Mouse (Mus musculus) regulatory T cell (primary cell): ENCODE results near the gene Gad2.

Source experiments
- in situ Hi-C: fragments of 300-600 bp; cut with MboI, MseI; formaldehyde crosslinking; loops from one replicate; pipeline ENCODE4 v1.15.1; 2025; ENCODE audit warnings: high pct_unique_total_duplicates

Gad2 gene

DNA sequence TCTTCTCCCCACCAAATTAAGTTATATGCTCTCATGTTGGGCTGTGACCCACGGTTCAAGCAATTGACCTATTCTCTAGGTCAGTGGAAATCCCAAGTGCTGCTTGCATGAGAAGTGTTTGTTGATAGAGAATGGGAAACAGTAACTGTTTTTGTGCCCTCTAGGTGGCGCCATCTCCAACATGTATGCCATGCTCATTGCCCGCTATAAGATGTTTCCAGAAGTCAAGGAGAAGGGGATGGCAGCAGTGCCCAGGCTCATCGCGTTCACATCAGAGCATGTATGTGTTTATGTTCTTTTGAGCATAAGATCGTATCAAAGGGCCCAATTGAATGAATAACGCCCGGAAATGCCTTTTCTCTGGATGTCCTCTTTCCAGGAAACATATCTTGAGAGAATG lies 12.8 kb downstream of the Gad2 start:
- in situ Hi-C loops, result no loop called here

DNA sequence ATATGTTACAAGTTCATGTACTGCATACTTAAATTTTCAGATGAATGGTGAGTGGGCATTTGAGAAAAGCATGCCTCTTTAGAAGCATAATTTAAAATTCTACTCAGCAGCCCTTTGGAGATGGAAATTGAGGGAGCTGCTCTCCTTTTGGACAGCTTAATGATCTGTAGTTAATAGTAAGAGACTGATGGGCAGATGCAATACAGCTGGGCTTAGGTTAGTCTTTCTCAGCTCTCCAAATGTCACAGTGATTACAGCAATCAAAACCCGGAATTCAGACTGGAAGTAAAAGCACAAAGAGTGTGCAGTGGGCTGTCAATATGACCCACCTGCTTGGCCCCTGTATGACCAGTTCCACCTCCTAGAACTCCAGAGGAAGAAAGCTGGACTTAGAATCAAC lies 24.1 kb downstream of the Gad2 start:
- in situ Hi-C loops, result no loop called here

- in situ Hi-C loops, result no loop called here
Measured at GRCm38 (mm10) chr2:22648394-22648793, 26.4 kb downstream of the Gad2 start.

DNA sequence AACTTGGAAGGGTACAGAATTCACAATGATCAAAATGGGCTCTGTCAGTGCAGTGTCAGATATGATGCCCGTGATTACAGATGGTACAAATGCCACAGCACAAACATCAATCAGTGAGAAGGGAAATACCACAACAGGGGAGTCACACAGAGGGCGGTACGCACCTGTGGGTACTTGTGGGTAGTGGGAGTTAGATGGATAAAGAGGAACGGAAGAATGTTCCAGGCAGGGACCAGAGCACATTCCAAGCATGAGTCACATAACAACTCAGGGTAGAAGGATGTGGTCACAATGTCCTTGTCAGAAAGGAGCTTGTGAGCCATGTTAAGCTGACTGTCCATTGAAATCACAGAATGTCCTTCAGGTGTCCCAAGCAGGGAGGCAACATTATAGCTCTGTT lies 29.8 kb downstream of the Gad2 start:
- in situ Hi-C loops, result no loop called here

DNA sequence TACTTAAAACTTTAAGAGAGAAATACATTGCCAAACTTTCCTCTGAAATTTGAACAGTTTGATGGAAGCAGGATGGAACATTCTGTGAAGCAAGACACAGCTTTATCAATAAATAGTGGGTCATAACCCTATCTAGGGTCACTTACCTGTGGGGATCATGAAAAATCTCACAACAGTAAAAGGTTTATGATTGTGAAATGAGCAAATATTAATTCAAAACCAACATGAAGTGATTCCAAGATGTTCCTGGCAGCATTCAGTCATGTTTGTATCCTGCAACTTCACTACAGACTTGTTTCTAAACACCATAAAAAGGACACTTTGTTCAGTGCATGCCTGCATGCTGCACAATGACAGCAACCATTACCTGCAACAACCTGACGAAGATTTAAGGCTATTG lies 41.7 kb downstream of the Gad2 start:
- in situ Hi-C loops, result loop anchor here (10.0 kb wide), 1 partner anchor 1451 kb away; no protein-coding TSS in a partner anchor

- in situ Hi-C loops, result no loop called here
Measured at GRCm38 (mm10) chr2:22670415-22670814, 48.4 kb downstream of the Gad2 start.

DNA sequence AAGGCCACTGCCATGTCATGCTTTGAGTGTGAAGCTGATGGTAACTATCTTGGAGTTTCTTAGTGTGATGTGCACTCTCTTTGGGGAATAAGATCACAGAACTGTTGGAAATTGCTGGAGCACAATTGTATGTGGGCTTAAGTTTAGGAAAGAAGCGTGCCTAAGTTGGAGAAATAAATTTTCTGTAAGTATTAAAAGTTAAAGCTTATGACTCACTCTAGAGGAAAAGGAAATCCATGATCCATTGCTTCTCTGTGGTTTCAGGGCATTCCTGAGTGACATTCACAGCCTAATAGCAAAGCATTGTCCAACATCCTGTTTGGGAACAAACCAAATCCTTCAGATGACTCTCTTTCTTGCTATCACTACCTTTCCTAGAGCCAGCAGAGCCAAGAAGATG lies 49.3 kb downstream of the Gad2 start:
- in situ Hi-C loops, result no loop called here

- in situ Hi-C loops, result no loop called here
Measured at GRCm38 (mm10) chr2:22677066-22677465, 55.1 kb downstream of the Gad2 start.

DNA sequence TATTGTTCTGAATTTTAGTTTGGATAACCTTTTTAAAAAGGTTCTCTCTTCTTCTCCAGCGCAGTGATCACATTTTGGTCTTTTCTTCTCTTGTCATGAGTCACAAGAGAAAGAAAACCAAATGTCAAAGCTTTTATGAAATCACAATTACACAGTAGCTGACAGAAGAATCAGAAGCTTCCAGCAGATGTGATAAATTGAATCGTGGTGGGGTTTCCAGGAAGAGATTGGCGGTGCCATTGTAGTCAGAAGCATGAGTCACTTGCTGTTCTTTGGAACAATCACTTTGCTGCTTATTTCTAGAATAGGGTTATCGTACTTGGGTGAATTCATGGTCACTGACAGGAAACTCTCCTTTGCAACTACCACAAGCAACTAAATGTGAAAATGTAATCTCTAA lies 57.9 kb downstream of the Gad2 start:
- in situ Hi-C loops, result loop anchor here (5.0 kb wide), 1 partner anchor 42 kb away; no protein-coding TSS in a partner anchor

DNA sequence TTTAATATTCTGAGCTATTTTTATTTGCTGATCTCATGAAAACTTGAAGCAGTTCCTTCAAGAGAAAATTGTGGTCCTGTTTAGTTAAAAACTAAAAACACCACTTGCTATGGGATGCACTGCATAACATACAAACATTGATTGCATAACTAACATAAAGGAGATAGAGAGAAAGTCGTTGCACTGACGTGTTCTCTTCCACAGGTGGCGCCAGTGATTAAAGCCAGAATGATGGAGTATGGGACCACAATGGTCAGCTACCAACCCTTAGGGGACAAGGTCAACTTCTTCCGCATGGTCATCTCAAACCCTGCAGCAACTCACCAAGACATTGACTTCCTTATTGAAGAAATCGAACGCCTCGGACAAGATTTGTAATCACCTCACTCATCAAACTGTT lies 68.0 kb downstream of the Gad2 start:
- in situ Hi-C loops, result no loop called here

DNA sequence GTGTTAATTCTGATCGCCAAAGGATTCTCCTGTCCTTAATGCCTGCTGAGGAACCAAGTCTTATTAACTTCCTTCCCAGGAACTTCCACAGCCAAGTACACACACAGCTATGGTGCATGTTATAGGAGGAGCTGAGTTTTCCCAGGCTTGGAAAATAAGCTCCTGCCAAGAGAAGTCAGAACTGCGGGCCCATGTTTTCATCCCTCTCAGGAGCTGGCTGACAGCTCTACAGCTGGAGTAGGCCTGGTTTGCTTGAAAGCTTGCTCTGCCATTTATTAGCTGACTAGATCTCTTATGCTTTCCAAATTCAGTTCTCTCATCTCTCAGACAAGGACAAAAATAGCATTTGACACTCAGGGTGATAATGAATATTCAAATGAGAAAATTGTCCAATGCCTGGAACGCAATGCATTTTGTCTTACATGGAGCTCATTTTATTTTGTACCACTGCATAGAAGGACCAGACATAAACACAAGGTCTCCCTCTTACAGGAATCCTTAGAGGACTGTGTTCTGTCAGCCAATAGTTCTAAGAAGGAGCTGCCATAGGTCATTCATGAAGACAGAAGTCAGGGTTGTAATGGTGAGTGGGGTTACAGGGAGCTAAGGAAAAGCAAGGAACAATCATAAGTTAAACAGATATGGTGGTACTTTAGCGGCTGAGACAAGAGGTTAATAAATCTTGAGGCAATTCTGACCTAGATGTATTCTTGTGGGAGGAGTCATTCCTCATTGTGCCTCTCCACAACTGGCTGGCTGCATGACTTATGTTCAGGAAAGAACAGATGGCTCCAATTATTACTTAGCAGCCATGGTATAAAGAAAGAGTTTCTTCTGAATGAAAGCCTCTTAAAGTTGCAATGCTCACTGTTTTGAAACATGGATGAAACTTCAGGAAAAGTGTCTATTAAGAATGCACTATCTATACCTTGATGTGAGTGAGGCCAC lies 83.0 kb downstream of the Gad2 start:
- in situ Hi-C loops, result no loop called here

- in situ Hi-C loops, result no loop called here
Measured at GRCm38 (mm10) chr2:22706233-22706632, 84.2 kb downstream of the Gad2 start.

- in situ Hi-C loops, result loop anchor here (5.0 kb wide), 2 partner anchors 39 to 764 kb away; no protein-coding TSS in a partner anchor
Measured at GRCm38 (mm10) chr2:22721522-22722470, 99.8 kb downstream of the Gad2 start.

- in situ Hi-C loops, result loop anchor here (5.0 kb wide), 2 partner anchors 42 to 767 kb away; no protein-coding TSS in a partner anchor
Measured at GRCm38 (mm10) chr2:22723927-22724534, 102.0 kb downstream of the Gad2 start.

GRCm38 (mm10) chr2:22727113-22727512 lies 105.1 kb downstream of the Gad2 start:
- in situ Hi-C loops, result no loop called here

GRCm38 (mm10) chr2:22736134-22736533 lies 114.1 kb downstream of the Gad2 start:
- in situ Hi-C loops, result no loop called here

DNA sequence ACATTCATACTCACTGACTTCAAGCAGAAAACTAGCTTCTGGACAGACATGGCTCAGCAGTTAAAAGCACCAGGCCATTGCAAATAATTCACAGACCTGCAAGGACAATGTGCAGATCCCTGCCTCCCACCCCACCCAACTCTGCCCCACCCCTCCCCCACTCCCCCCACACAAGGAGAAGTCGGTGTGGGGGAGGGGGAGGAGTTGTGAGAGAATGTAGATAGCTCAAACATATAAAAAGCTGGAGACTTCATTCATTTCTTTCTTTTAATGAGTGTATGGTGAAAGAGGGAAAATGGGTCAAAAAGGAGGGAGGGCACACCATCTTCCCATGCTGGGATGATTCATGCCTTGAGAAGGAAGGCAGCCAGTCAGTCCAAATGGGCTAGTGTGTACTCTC lies 117.4 kb downstream of the Gad2 start:
- in situ Hi-C loops, result no loop called here

DNA sequence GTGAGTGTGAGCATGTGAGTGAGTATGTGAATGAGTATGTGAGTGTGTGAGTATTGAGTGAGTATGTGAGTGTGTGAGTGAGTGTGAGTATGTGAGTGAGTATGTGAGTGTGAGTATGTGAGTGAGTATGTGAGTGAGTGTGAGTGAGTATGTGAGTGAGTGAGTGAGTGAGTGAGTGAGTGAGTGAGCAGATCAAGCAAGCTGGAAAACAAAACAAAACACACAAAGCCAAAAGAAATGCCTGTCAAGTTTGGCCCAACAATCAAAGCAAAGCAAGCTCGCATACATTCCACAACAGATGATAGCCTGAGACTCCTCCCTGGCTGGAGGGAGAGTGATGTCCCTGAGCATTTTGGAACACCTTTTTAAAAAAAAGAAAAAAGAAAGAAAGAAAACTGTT lies 118.4 kb downstream of the Gad2 start:
- in situ Hi-C loops, result no loop called here

GRCm38 (mm10) chr2:22741222-22741621 lies 119.2 kb downstream of the Gad2 start:
- in situ Hi-C loops, result no loop called here
